Mouse (Mus musculus): ENCODE data around the gene Dvl3. TPM values are rescaled to one million over a fixed set of nuclear protein-coding genes. Genes with fewer than 3 reads are reported as not detected.

The Dvl3 gene
- polyA plus RNA-seq, 1 experiment = 25.0 TPM

- Histone ChIP-seq H3K4me3 (ENCODE audit: extremely low read depth, insufficient read depth, insufficient read length) (no peak overlapping the region), H3K27ac (ENCODE audit: insufficient read depth, low read length) (no peak overlapping the region), H3K27me3 (ENCODE audit: control insufficient read depth, insufficient read depth, low read length) (no peaks in the 10 kb centered on the region), H3K4me1 (ENCODE audit: control insufficient read depth, insufficient read depth, insufficient read length) (no peaks in the 10 kb centered on the region), H3K36me3 (ENCODE audit: control insufficient read depth, insufficient read depth, low read length) (peaks cover 29% of the 10 kb centered on the region)
- DNase-seq (ENCODE audit: low read depth in 1 of 2, low spot score in 2 of 2) = no peak
- TF ChIP-seq POLR2A (IDR thresholded peaks at IDR 0.05; ENCODE audit: low read depth, low read length) = no peak
- TF ChIP-seq CTCF (IDR thresholded peaks at IDR 0.05; ENCODE audit: extremely low read depth, insufficient read depth, insufficient read length, insufficient replicate concordance) = no peak
- 91% methylated on average over 7 of the region's 7 CpGs for WGBS
Observed at GRCm38 (mm10) chr16:20511277-20511847, 5.4 kb upstream of the Dvl3 start.

- no peak overlapping the region for H3K27ac ChIP-seq (ENCODE audit: insufficient read depth, low read length)
- TF ChIP-seq CTCF (IDR thresholded peaks at IDR 0.05; ENCODE audit: extremely low read depth, insufficient read depth, insufficient read length, insufficient replicate concordance) = no peak
- TF ChIP-seq POLR2A (IDR thresholded peaks at IDR 0.05; ENCODE audit: low read depth, low read length) = no peak
- no peak overlapping the region for H3K4me3 ChIP-seq (ENCODE audit: extremely low read depth, insufficient read depth, insufficient read length)
- peaks cover 3% of the 10 kb centered on the region; the same call in 1 of the 2 replicates for H3K36me3 ChIP-seq (ENCODE audit: control insufficient read depth, insufficient read depth, low read length)
- peaks cover 9% of the 10 kb centered on the region; the same call in 1 of the 2 replicates for H3K4me1 ChIP-seq (ENCODE audit: control insufficient read depth, insufficient read depth, insufficient read length)
- DNase-seq (ENCODE audit: low read depth in 1 of 2, low spot score in 2 of 2) = no peak
- H3K27me3 ChIP-seq (ENCODE audit: control insufficient read depth, insufficient read depth, low read length) = no peaks in the 10 kb centered on the region
Observed at GRCm38 (mm10) chr16:20516032-20516431, 750 bp upstream of the Dvl3 start.

- Histone ChIP-seq H3K36me3 (ENCODE audit: control insufficient read depth, insufficient read depth, low read length) (no peaks in the 10 kb centered on the region), H3K27ac (ENCODE audit: insufficient read depth, low read length) (peak overlapping the region; percentile 81), H3K27me3 (ENCODE audit: control insufficient read depth, insufficient read depth, low read length) (no peaks in the 10 kb centered on the region), H3K4me3 (ENCODE audit: extremely low read depth, insufficient read depth, insufficient read length) (peak overlapping the region; percentile 98), H3K4me1 (ENCODE audit: control insufficient read depth, insufficient read depth, insufficient read length) (peaks cover 9% of the 10 kb centered on the region; the same call in 1 of the 2 replicates)
- whole genome bisulfite sequencing = 0% methylated on average over 26 of the region's 26 CpGs
- no peak for DNase-seq (ENCODE audit: low read depth in 1 of 2, low spot score in 2 of 2)
- TF ChIP-seq POLR2A (IDR thresholded peaks at IDR 0.05; ENCODE audit: low read depth, low read length) = no peak
- no peak for TF ChIP-seq CTCF (IDR thresholded peaks at IDR 0.05; ENCODE audit: extremely low read depth, insufficient read depth, insufficient read length, insufficient replicate concordance)
Observed at GRCm38 (mm10) chr16:20517216-20517615, 434 bp downstream of the Dvl3 start.

GRCm38 (mm10) chr16:20517701-20518374 lies 1.1 kb downstream of the Dvl3 start:
- Histone ChIP-seq H3K27me3 (ENCODE audit: control insufficient read depth, insufficient read depth, low read length) (no peaks in the 10 kb centered on the region), H3K4me3 (ENCODE audit: extremely low read depth, insufficient read depth, insufficient read length) (peak overlapping the region; percentile 98), H3K27ac (ENCODE audit: insufficient read depth, low read length) (no peak overlapping the region; the same call in 1 of the 2 replicates), H3K36me3 (ENCODE audit: control insufficient read depth, insufficient read depth, low read length) (no peaks in the 10 kb centered on the region), H3K4me1 (ENCODE audit: control insufficient read depth, insufficient read depth, insufficient read length) (peaks cover 9% of the 10 kb centered on the region; the same call in 1 of the 2 replicates)
- TF ChIP-seq CTCF (IDR thresholded peaks at IDR 0.05; ENCODE audit: extremely low read depth, insufficient read depth, insufficient read length, insufficient replicate concordance) (no peak), POLR2A (IDR thresholded peaks at IDR 0.05; ENCODE audit: low read depth, low read length) (no peak)
- no peak for DNase-seq (ENCODE audit: low read depth in 1 of 2, low spot score in 2 of 2)
- 11% methylated on average over 6 of the region's 6 CpGs for WGBS

- WGBS = 94% methylated on average over 10 of the region's 10 CpGs
- TF ChIP-seq CTCF (IDR thresholded peaks at IDR 0.05; ENCODE audit: extremely low read depth, insufficient read depth, insufficient read length, insufficient replicate concordance) = no peak
- no peak for TF ChIP-seq POLR2A (IDR thresholded peaks at IDR 0.05; ENCODE audit: low read depth, low read length)
- no peaks in the 10 kb centered on the region for H3K27me3 ChIP-seq (ENCODE audit: control insufficient read depth, insufficient read depth, low read length)
- H3K36me3 ChIP-seq (ENCODE audit: control insufficient read depth, insufficient read depth, low read length) = peaks cover 17% of the 10 kb centered on the region
- H3K4me1 ChIP-seq (ENCODE audit: control insufficient read depth, insufficient read depth, insufficient read length) = no peaks in the 10 kb centered on the region
- H3K27ac ChIP-seq (ENCODE audit: insufficient read depth, low read length) = no peak overlapping the region
- no peak for DNase-seq (ENCODE audit: low read depth in 1 of 2, low spot score in 2 of 2)
- H3K4me3 ChIP-seq (ENCODE audit: extremely low read depth, insufficient read depth, insufficient read length) = no peak overlapping the region
Observed at GRCm38 (mm10) chr16:20523886-20524285, 7.1 kb downstream of the Dvl3 start.

- no peak for DNase-seq (ENCODE audit: low read depth in 1 of 2, low spot score in 2 of 2)
- H3K27me3 ChIP-seq (ENCODE audit: control insufficient read depth, insufficient read depth, low read length) = no peaks in the 10 kb centered on the region
- no peaks in the 10 kb centered on the region for H3K4me1 ChIP-seq (ENCODE audit: control insufficient read depth, insufficient read depth, insufficient read length)
- no peak overlapping the region for H3K4me3 ChIP-seq (ENCODE audit: extremely low read depth, insufficient read depth, insufficient read length)
- H3K36me3 ChIP-seq (ENCODE audit: control insufficient read depth, insufficient read depth, low read length) = peaks cover 29% of the 10 kb centered on the region
- H3K27ac ChIP-seq (ENCODE audit: insufficient read depth, low read length) = no peak overlapping the region
- WGBS = 92% methylated on average over 5 of the region's 5 CpGs
- no peak for TF ChIP-seq POLR2A (IDR thresholded peaks at IDR 0.05; ENCODE audit: low read depth, low read length)
- no peak for TF ChIP-seq CTCF (IDR thresholded peaks at IDR 0.05; ENCODE audit: extremely low read depth, insufficient read depth, insufficient read length, insufficient replicate concordance)
Observed at GRCm38 (mm10) chr16:20528779-20529178, 12.0 kb downstream of the Dvl3 start.

- H3K4me1 ChIP-seq (ENCODE audit: control insufficient read depth, insufficient read depth, insufficient read length) = no peaks in the 10 kb centered on the region
- WGBS = 92% methylated on average over 1 of the region's 1 CpGs
- no peaks in the 10 kb centered on the region for H3K27me3 ChIP-seq (ENCODE audit: control insufficient read depth, insufficient read depth, low read length)
- no peak for DNase-seq (ENCODE audit: low read depth in 1 of 2, low spot score in 2 of 2)
- no peak for TF ChIP-seq CTCF (IDR thresholded peaks at IDR 0.05; ENCODE audit: extremely low read depth, insufficient read depth, insufficient read length, insufficient replicate concordance)
- TF ChIP-seq POLR2A (IDR thresholded peaks at IDR 0.05; ENCODE audit: low read depth, low read length) = no peak
- H3K4me3 ChIP-seq (ENCODE audit: extremely low read depth, insufficient read depth, insufficient read length) = no peak overlapping the region
- H3K36me3 ChIP-seq (ENCODE audit: control insufficient read depth, insufficient read depth, low read length) = peaks cover 26% of the 10 kb centered on the region
- no peak overlapping the region for H3K27ac ChIP-seq (ENCODE audit: insufficient read depth, low read length)
Observed at GRCm38 (mm10) chr16:20529375-20529774, 12.6 kb downstream of the Dvl3 start.
